Mouse (Mus musculus) intestine, postnatal 0 days (tissue): ENCODE measurements around the gene Creld1. TPM values are rescaled to one million over a fixed set of nuclear protein-coding genes. Genes with fewer than 3 reads are reported as not detected.
A peak's percentile ranks its signal among the peaks of the same experiment; 100 is the strongest.

ENCODE experiments used
- ATAC-seq: fragments of 200-750 bp; cut with Nextera tagmentation; 2 replicates; pipeline ENCODE4 v1.8.0; 2017; ENCODE audit warnings: mild to moderate bottlenecking, moderate TSS enrichment, moderate library complexity
- H3K27ac ChIP-seq: fragments of 300-500 bp; sonication (generic); 2 replicates; pipeline ENCODE4 v1.5.1; 2014; ENCODE audit warnings: mild to moderate bottlenecking, low read depth, low read length, moderate library complexity
- H3K27me3 ChIP-seq: fragments of 300-500 bp; sonication (generic); replicated peaks from 2 replicates; pipeline ENCODE4 v1.6.1; 2014; ENCODE audit warnings: low read length, mixed read lengths; ENCODE audit not compliant: control insufficient read depth, insufficient read depth
- H3K36me3 ChIP-seq: fragments of 300-500 bp; sonication (generic); 2 replicates; pipeline ENCODE4 v1.6.1; 2014; ENCODE audit warnings: mild to moderate bottlenecking, moderate library complexity; ENCODE audit not compliant: control insufficient read depth, insufficient read depth
- H3K4me1 ChIP-seq: fragments of 300-500 bp; sonication (generic); replicated peaks from 2 replicates; pipeline ENCODE4 v1.6.1; 2014; ENCODE audit warnings: antibody characterized with exemption, low read length, mixed read lengths; ENCODE audit not compliant: control insufficient read depth, insufficient read depth
- H3K4me2 ChIP-seq: fragments of 300-500 bp; sonication (generic); replicated peaks from 2 replicates; pipeline ENCODE4 v1.6.1; 2014; ENCODE audit warnings: low read depth, mild to moderate bottlenecking, moderate library complexity
- H3K4me3 ChIP-seq: fragments of 300-500 bp; sonication (generic); 2 replicates; pipeline ENCODE4 v1.5.1; 2014; ENCODE audit warnings: low read depth, low read length
- H3K9ac ChIP-seq: fragments of 300-500 bp; sonication (generic); 2 replicates; pipeline ENCODE4 v1.6.1; 2014; ENCODE audit warnings: mild to moderate bottlenecking, low read depth, low read length
- H3K9me3 ChIP-seq: fragments of 300-500 bp; sonication (generic); 2 replicates; pipeline ENCODE4 v1.6.1; 2016; ENCODE audit warnings: mixed run types; ENCODE audit not compliant: control insufficient read depth
- CTCF ChIP-seq: sonication (generic); IDR thresholded peaks from 2 replicates; pipeline ENCODE4 v1.5.1; 2016; ENCODE audit warnings: low read depth, mild to moderate bottlenecking, control low read depth, antibody characterized with exemption, moderate library complexity
- WGBS: fragments of 180-500 bp; shearing (Covaris S2); extraction: QIAGEN DNeasy Blood & Tissue Kit; methylation state at CpG from one replicate; pipeline ENCODE4 v1.1.7; 2014; 5-methylcytosine and 5-hydroxymethylcytosine counted together
- microRNA-seq: library from miRNA; unstranded; fragments of <30 nt; microRNA quantifications from one replicate; pipeline ENCODE4, GENCODE M21; 2016
- polyA plus RNA-seq: library from polyadenylated mRNA; unstranded; fragments of >200 nt; fragmentation: Nextera tagmentation; extraction: Ambion mirVana; gene quantifications from 2 replicates; pipeline ENCODE4 v1.2.1, GENCODE M21; 2015

Gene Creld1
- polyA plus RNA-seq, 1 experiment from 2014 or later: 8.5 TPM

GRCm38 (mm10) chr6:113530932-113531839, 48.1 kb downstream of the Creld1 start, which contains the start of the genes Emc3 and Fancd2:
Gene Emc3, minus strand, starts transcription at chr6:113531652.
Gene Fancd2, plus strand, starts transcription at chr6:113531682.
- H3K27ac ChIP-seq: peak within 1 kb of the TSS; percentile 57

GRCm38 (mm10) chr6:113531840-113532404, 48.8 kb downstream of the Creld1 start:
- Histone ChIP-seq H3K9ac (peak overlapping the region; percentile 81), H3K4me2 (peak overlapping the region; percentile 69), H3K27me3 (no peaks in the 10 kb centered on the region), H3K4me1 (no peaks in the 10 kb centered on the region), H3K27ac (peak overlapping the region; percentile 57; the same call in 1 of the 2 replicates), H3K9me3 (no peaks in the 10 kb centered on the region), H3K4me3 (peak overlapping the region; percentile 93), H3K36me3 (0 out of 2 replicates have a peak, but pooled peaks cover 6% of the 10 kb centered on the region)
- TF ChIP-seq CTCF: no peak
- ATAC-seq: no peak
- 5% methylated on average over 7 of the region's 7 CpGs for WGBS

More at GRCm38 (mm10) chr6:113530932-113531839, 48.1 kb downstream of the Creld1 start, which contains the start of the genes Emc3 and Fancd2:
- Histone ChIP-seq H3K4me2 (peak within 1 kb of the TSS; percentile 69), H3K4me1 (no peaks in the 10 kb centered on the region), H3K9me3 (no peaks in the 10 kb centered on the region), H3K4me3 (peak within 1 kb of the TSS; percentile 93), H3K27me3 (no peaks in the 10 kb centered on the region), H3K36me3 (peaks cover 4% of the 10 kb centered on the region; the same call in 1 of the 2 replicates), H3K9ac (peak within 1 kb of the TSS; percentile 81)
- ATAC-seq: peak; percentile 81
- under 1% methylated on average over 47 of the region's 47 CpGs for WGBS
- no peak for TF ChIP-seq CTCF

GRCm38 (mm10) chr6:113534886-113535285, 51.8 kb downstream of the Creld1 start:
- WGBS: 78% methylated on average over 7 of the region's 7 CpGs
- no peak for ATAC-seq
- no peak for TF ChIP-seq CTCF
- no peaks in the 10 kb centered on the region for H3K4me1 ChIP-seq
- no peak overlapping the region for H3K4me2 ChIP-seq
- no peaks in the 10 kb centered on the region for H3K9me3 ChIP-seq
- H3K27ac ChIP-seq: no peak overlapping the region
- H3K9ac ChIP-seq: no peak overlapping the region
- H3K4me3 ChIP-seq: no peak overlapping the region
- no peaks in the 10 kb centered on the region for H3K27me3 ChIP-seq
- 0 out of 2 replicates have a peak, but pooled peaks cover 13% of the 10 kb centered on the region for H3K36me3 ChIP-seq

- peak; percentile 27; the same call in 1 of the 2 replicates for TF ChIP-seq CTCF
Observed at GRCm38 (mm10) chr6:113541610-113542009, 58.5 kb downstream of the Creld1 start.

More at GRCm38 (mm10) chr6:113541610-113542009, 58.5 kb downstream of the Creld1 start:
- Histone ChIP-seq H3K36me3 (0 out of 2 replicates have a peak, but pooled peaks cover 10% of the 10 kb centered on the region), H3K4me3 (no peak overlapping the region), H3K4me1 (no peaks in the 10 kb centered on the region), H3K9ac (no peak overlapping the region), H3K9me3 (no peaks in the 10 kb centered on the region), H3K27ac (no peak overlapping the region), H3K4me2 (no peak overlapping the region), H3K27me3 (no peaks in the 10 kb centered on the region)
- no peak for ATAC-seq
- WGBS: 84% methylated on average over 6 of the region's 6 CpGs

Small RNAs within 50 kb of the gene (microRNA-seq; reads per million reads assigned to microRNA genes)
- gene Gm23365: not detected

Other genes with a start within 250 kb of the Creld1 start
- gene Mtmr14, start 245.5 kb upstream of the Creld1 start, polyA plus RNA-seq: 31.5 and 37.2 TPM in 2 replicates
- not detected in 2 replicates for gene Cpne9, start 201.0 kb upstream of the Creld1 start, polyA plus RNA-seq
- 7.3 and 8.3 TPM in 2 replicates for gene Brpf1, start 176.2 kb upstream of the Creld1 start, polyA plus RNA-seq
- 8.0 and 9.7 TPM in 2 replicates for gene Ogg1, start 156.3 kb upstream of the Creld1 start, polyA plus RNA-seq
- 35.9 and 37.0 TPM in 2 replicates for gene Camk1, start 139.3 kb upstream of the Creld1 start, polyA plus RNA-seq
- gene Tada3, start 105.4 kb upstream of the Creld1 start, polyA plus RNA-seq: 19.7 and 23.5 TPM in 2 replicates
- gene Arpc4, start 105.2 kb upstream of the Creld1 start, polyA plus RNA-seq: 409 and 418 TPM in 2 replicates
- 1.4 and 1.6 TPM in 2 replicates for gene Ttll3, start 94.0 kb upstream of the Creld1 start, polyA plus RNA-seq
- gene Rpusd3, start 64.0 kb upstream of the Creld1 start, polyA plus RNA-seq: 21.5 and 23.9 TPM in 2 replicates
- 231 and 259 TPM in 2 replicates for gene Cidec, start 47.5 kb upstream of the Creld1 start, polyA plus RNA-seq
- 44.9 and 48.8 TPM in 2 replicates for gene Jagn1, start 40.7 kb upstream of the Creld1 start, polyA plus RNA-seq
- 2.2 and 2.3 TPM in 2 replicates for gene Il17re, start 24.8 kb upstream of the Creld1 start, polyA plus RNA-seq
- gene Il17rc, start 11.9 kb upstream of the Creld1 start, polyA plus RNA-seq: 16.5 and 17.4 TPM in 2 replicates
- 0.47 and 0.52 TPM in 2 replicates for gene Prrt3, start 18.6 kb downstream of the Creld1 start, polyA plus RNA-seq
- 77.2 and 77.9 TPM in 2 replicates for gene Emc3, start 48.4 kb downstream of the Creld1 start, polyA plus RNA-seq
- 1.4 and 1.7 TPM in 2 replicates for gene Fancd2, start 48.4 kb downstream of the Creld1 start, polyA plus RNA-seq
- 0.33 TPM in 1 of 2 replicates, not detected in the other for gene Fancd2os, start 117.4 kb downstream of the Creld1 start, polyA plus RNA-seq
- gene Brk1, start 121.5 kb downstream of the Creld1 start, polyA plus RNA-seq: 185 and 187 TPM in 2 replicates
- gene Vhl, start 140.7 kb downstream of the Creld1 start, polyA plus RNA-seq: 18.4 and 20.6 TPM in 2 replicates
- 21.2 and 26.1 TPM in 2 replicates for gene Irak2, start 155.2 kb downstream of the Creld1 start, polyA plus RNA-seq
- gene Tatdn2, start 213.8 kb downstream of the Creld1 start, polyA plus RNA-seq: 1.1 and 1.5 TPM in 2 replicates
- 139 and 148 TPM in 2 replicates for gene Ghrl, start 236.6 kb downstream of the Creld1 start, polyA plus RNA-seq